Mouse (Mus musculus): ENCODE results near the gene Qser1.
A peak's percentile ranks its signal among the peaks of the same experiment; 100 is the strongest.
"Not testable (repeated sequence)": the region's sequence is repeated elsewhere in the genome, so short reads cannot be mapped to it uniquely, and the experiment has no call there.

Gene Qser1

DNA sequence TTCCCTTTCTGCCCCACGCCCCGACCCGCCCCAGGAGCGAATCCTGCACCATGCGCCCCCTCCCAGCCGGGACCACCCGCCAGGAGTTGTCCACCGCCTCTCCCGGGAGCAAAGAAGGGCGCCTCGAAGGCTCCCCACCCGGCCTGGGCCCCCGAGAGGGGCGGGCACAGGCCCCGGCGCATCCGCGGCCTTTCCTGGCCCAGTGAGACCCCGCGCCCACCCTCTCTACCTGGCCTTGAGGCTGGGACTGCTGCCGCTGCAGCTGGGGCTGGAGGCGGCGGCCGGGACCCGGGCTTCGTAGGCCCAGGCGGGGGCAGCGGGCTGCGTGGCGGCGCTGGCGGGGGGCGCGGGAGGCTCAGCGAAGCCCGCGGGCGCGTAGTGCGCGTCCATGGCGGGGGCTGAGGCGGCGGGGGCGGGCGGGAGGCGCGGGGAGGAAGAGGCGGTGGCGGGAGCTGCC is at the start of gene Qser1:
TSS of gene Qser1 (minus strand) at position 390 of the 457 bp plus-strand sequence.
- DNase-seq (ENCODE audit: low spot score): no peak

DNA sequence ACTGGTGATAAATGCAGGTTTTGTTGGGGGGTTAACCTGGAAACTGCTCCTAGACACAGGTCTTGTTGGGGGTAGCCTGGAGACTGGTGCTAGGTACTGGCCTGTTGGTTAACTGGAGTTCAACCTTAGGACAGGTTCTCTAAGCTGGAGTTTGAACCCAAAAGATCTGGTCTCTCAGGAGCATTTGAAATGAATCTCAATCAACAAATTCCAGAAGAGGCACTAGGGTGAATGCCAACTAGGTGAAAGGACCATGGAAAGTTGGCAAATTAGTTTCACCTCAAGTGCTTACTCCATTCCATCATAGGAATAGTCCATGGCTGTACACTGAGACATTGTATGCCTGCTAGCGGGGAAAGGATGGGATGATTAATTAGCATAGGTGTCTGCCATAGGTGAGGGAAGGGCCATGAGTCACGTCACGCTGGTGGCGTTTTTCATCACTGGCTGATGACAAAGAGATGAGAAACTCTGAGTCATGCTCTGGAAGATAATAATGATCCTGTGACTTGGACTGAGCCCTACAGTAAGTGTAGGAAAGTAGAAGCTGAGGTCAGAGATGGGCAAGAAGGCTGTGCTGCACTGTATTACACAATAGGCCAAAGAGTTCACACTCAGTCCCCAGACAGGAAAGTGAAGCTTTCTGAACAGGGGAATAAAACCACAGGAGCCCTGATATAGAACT is 47.8 kb upstream of the Qser1 start:
- DNase-seq (ENCODE audit: low spot score): no peak

DNA sequence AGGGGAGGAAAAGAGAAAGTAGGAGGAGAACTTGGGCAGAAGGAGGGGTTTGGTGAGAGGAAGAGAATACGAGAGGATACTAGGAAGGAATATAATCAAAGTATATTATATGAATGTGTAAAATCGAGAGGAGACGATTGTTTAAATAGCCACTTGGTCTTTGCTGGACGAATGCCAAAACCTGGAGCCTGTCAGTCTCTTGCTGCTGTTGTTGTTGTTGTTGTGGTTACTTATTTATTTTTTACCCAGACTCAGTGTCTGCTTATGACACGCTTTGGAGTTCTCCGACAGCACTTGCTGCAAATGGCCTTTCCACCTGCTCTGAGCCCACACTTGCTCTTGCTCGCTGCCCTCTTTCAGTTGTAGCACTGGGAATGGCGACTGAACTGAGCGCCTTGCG is 43.9 kb upstream of the Qser1 start:
- no peak for DNase-seq (ENCODE audit: low spot score)

DNA sequence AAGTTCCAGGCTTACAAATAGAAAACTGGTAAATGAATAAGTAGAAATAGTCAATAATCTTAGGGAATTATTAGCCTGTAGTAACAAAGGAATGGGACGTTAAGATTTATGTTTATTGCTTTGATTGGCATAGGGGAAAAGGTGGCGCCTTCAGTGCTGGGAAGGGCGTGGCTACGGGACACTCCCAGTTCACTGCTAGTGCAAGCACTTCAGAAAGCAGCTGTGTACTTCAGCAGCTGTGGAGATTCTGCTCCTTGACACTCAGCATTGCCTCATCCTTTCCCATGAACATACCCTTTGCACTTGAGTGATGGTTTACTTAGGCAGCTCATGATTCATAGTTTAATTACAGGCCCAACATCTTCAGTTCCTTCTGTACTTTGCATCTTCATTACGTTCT is 42.5 kb upstream of the Qser1 start:
- no peak for DNase-seq (ENCODE audit: low spot score)

DNA sequence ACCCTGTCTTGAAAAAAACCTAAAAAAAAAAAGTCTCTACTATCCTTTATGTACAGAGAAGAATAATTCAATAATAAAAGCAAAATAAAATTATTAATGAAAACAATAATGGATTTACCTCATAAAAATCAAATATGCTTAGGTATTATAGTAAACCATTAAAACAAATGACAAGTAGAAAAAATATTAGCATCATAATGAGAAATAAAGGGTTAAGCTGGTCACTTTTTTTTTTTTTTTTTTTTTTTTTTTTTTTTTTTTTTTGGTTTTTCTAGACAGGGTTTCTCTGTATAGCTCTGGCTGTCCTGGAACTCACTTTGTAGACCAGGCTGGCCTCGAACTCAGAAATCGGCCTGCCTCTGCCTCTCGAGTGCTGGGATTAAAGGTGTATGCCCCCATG is 41.5 kb upstream of the Qser1 start:
- DNase-seq (ENCODE audit: low spot score): not testable (repeated sequence)

DNA sequence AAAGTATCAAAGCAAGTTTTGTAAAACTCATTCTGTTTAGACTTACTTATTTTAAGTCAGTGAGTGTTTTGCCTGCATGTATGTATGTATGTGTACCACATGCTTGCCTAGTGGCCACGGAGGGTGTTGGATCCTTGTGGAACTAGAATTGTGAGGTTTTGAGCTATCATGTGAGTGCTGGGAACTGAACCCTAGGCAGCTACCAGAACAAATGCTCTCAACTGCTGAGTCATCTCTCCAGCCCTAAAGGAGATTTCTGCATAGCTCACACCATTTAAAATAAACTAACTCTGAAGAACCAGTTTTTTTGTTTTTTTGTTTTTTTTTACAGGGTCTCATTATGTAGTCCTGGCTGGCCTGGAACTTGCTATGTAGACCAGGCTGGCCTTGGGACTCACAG is 39.7 kb upstream of the Qser1 start:
- no peak for DNase-seq (ENCODE audit: low spot score)

DNA sequence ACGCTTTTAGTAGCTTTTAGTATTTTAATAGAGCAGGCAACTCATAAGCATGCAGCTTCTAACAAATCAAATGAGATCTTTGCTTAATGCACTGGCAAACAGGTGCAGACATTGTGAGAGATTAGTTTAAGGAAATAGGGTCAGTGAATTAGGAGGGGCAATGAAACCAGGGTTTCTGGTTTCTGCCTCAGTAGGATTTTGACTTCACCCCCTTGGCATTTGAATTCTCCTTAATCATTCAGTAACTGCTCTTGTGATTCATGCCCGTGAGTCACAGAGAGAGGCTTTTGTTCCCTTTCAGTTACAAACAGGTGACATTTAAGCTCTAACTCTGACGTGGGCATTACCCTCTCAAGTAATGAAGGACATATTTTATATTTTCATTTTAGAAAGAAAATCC is 39.2 kb upstream of the Qser1 start:
- DNase-seq (ENCODE audit: low spot score): no peak

DNA sequence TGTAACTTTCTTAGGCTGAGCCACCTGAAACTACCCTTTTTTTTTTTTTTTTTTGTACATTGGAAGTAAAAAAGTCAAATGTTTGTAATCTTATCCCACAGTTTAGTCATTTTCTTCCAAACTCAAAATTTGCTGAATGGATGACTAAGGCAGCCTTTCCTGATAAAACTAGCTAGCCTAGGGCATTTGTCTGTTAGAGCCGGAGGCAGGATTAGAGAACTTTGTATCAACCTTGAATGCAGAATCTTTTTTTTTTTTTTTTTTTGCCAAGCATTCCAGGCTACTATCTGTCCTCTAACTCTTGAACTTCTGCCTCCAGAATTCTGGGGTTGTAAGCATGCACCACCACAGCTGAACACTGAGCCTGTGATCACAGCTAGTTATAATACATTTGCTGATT is 38.3 kb upstream of the Qser1 start:
- no peak for DNase-seq (ENCODE audit: low spot score)

DNA sequence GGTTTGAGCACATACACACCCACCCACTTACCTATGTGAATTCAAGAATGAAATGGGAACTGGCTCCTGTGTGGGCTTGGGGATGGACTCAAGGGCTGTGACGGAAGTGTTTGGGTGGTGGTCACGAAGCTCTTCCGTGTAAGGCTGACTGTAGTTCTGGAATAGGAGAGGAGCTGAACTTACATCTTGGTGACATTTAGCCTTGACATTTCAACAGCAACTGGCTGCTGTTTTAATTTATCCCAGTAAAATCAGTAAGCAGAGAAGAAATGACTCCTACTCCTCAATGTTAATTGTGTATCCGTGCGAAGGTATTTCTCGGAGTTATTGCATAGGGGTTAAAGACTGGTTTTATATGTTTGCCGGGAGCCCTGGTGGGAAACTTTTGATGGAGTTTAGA is 36.0 kb upstream of the Qser1 start:
- DNase-seq (ENCODE audit: low spot score): no peak

DNA sequence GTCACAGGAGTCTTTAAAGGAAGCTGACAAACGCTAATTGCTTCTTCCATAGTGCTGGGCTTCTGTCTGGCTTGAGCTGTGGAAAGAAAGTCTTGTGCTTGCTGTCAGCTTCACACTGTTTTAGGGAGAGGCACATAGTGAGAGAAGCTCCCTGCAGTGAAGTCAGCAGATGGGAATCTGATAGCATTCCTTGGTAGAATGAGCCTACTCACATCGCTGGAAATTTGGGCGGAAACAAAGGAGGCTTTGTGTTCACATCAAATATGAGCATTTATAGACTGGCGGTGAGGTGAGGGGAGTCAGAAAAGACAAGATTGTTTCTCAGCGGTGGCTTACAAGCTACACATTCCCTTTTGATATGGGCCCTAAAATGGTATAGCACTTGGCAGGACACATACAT is 35.1 kb upstream of the Qser1 start:
- no peak for DNase-seq (ENCODE audit: low spot score)

DNA sequence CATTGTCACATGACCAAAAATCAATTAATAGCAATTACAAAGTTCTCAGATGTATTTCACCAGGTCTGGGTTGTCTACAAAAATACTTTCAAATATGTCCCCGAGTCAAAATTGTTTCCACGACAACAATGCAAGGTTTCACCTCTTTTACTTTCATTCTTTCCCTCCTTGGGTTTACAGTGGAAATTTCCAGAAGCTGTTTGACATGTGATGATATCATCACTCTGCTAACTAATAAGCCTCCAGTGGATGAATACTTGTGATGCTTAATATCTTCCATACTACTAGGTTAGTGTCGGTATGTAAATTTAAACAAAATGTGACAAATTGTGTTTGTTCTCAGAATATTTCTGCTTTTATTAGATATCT is 33.4 kb upstream of the Qser1 start:
- no peak for DNase-seq (ENCODE audit: low spot score)

DNA sequence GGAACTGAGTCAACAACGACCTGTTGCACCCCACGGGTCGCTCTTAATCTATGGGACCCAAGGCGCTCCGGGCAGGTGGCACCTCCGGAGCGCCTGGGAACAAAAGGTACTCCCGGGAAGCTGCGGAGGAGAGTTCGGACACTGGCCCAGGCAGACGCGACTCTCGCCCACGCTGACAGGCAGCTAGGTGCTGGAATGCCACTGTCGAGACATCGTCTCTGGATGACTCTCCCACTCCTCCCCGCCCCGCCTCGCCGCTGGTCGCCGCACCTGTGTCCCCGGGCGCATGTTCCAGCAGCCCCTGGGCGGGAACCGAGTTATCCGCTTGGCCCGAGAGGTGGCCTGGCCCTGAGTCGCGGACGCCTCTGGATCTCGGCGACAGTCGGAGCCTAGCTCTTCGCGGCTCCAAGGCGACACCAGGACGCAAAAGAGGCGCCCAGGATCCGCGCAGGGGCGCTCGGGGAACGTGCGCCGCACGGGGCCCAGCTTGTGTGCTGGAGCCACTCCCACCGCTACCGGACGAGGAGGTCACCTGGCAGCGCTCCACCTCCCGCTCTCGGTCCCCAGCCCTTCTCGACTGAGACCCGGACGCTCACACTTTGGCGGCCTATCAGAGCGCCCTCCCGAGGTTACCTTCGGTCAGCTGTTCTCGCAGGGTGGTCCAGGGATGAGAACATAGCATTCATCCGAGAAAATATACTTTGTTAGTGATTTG is 32.9 kb upstream of the Qser1 start, which contains the start of gene Prrg4:
TSS of gene Prrg4 (minus strand) at position 601 of the 715 bp plus-strand sequence.
- DNase-seq (ENCODE audit: low spot score): peak; percentile 20

DNA sequence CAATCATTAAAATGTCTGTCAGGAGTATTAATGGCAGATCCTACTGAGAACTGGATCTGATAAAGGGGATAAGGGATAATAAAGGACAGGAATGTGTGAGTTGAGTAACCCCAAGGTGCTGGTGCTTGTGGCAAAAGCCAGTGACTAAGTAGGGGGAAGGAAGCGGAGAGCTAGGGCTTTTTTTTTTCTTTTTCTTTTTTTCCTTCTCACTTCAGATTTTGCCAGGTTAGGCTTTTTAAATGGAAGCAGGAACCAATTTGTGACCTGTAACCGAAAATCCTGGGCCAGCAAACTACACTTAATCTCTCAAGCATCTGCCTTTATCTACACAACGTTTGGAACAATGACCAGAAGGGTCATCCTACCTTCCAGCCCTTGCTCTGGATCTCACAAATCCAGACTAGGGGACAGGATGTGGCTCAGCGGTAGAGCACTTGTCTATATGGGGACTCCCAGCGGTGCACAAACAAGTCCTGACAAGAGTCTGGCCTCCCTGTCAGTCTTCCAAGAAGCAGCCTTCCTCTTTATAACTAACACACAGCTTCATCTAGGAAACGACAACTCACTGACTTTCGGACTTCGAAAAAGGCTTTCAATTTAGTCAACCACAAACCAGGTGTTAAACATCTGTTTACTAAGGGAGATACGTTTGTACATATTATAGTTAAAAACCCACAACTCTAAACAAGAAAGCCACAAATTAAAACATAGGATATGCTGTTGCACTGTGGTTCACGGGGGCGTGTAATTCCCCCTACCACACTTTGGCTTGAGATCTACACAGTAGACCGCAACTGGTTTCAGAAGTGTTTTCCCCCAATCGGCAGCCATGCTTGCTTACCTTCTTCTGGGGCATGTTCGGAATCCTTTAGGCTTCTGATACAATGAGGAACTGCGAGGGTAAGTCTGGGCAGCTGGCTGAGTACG is 31.9 kb upstream of the Qser1 start:
- no peak for DNase-seq (ENCODE audit: low spot score)

DNA sequence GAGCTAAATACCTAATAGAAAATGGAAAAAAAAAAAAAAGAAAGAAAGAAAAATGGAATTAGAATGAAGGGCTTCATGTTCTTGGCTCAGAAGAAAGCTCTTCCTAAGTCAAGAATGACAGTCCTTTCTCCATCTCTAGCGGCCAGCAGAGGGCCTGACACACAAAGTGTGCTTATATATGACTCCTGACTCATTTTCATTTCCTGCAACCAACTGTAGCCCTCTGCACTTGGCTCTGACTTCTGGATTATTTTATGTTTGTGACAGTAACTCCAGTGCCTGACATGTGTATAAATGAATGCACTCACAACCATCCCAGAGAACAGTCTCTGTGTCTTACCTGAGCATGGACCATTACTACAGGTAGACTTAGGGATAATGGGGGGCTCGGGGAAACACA is 31.1 kb upstream of the Qser1 start:
- no peak for DNase-seq (ENCODE audit: low spot score)

DNA sequence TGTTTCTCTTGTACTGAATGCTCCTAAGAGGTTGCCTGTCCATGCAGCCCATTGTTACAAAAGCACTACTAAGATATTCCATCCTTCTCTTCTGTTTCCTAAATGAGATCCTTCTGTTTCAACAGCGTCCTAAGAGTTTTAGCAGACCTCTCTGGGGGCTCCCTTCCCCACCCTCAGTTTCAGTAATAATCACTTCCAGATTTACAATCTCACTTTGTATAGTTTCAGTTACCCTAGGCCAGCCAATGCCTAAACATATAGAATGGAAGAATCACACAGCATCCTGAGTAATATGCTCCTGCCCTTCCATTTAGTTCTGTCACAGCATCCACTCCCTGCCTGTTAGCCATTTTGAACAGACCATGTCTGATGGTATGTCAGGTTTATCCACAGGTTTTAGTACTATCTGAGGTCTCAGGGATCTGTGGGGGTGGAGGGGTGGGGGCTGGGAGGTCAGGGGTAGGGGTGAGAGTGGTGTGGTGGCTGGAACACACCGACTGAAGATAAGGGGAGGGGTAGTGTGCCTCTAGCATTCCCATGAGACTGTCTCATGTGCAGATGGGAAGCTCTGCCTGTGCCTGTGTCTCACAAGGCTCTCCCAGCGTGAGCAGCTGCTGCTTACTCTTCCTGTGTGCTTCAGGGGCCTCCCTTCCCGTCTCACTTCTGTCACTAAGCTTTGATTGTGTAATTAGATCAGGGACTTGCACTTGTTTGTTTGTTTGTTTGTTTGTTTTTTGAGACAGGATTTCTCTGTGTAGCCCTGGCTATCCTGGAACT is 30.3 kb upstream of the Qser1 start:
- no peak for DNase-seq (ENCODE audit: low spot score)

DNA sequence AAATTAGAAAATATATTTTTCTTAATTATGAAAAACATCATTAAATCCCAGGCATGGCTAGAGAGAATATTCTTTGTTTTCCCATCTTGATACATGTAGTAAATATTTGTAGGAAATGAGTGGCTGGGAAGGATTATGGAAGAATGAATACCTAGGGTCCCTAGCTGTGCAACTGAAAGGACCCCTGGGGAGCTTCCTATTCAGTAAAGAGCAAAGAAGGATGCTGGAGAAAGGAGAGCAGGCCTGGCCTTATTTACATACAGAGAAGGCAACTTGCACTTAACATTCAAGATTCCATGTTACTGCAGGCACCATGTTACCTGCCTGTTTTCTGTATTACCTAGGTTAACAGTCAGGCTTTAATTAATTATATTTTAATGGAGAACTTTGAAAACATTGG is 26.0 kb upstream of the Qser1 start:
- DNase-seq (ENCODE audit: low spot score): no peak

DNA sequence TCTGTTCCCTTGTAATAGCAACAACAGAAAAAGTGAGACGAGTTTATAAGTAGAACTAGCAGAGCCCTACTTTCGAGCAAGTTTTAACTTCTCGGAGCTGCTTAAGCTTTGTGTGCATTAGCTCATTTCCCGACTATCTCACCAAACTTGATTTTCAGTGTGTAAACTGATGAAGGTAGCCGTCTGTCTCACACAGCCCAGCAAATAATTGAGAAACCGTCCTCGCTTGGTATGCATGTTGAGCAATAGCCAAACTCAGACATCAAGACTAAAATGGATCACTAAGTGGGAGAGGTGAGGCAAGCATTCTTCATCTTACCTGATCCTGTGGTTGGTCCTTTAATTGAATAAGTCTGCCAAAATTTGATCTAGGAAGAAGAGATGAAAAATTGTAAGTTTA is 25.2 kb upstream of the Qser1 start:
- no peak for DNase-seq (ENCODE audit: low spot score)

DNA sequence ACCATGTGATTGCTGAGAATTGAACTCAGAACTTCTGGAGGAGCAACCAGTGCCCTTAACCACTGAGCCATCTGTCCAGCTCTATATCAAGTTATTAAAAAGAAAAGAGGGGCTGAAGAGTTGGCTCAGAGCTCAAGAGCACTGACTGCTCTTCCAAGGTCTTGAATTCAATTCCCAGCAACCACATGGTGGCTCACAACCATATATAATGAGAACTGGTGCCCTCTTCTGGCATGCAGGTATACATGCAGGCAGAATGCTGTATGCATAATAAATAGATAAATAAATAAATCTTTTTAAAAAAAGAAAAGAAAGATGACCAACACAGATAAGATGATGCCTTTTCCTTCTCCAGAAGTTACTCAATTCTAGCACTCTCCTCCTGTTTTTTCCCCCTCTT is 24.4 kb upstream of the Qser1 start:
- DNase-seq (ENCODE audit: low spot score): no peak

DNA sequence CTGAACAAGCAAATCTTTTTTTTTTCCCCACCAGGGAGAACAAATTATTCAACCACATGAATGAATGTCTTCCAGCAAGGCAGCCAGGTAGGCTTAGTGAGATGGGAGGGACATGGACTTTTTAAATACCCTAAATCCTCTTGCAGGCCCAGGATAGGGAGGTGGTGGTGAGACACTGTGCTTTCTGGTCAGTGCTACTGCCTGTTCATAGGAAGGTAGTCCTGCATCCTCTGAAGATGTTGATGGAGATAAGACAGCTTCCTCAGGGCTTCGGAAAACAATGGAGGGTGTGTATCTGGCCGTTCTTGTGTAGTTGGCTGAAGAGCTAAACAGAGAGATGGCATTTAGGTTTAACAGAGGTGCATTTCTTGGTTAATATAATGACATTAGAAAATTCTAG is 15.9 kb upstream of the Qser1 start:
- DNase-seq (ENCODE audit: low spot score): no peak

DNA sequence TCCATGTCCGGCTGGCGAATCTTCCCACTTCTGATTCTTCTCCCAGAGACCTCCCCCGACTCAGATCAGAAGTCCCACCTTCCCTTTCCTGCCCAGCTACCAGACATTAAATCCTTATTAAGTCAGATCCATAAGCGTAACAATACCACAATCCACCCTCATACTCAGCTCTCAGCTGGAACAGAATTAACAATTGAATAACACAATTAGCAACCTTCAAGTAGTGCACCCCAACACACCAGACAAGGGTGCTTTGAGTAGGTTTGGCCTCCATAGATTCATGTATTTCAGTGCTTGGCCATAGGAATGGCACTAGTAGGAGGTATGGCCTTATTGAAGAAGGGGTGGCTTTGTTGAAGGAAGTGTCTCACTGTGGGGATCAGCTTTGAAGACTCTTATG is 9.6 kb upstream of the Qser1 start:
- no peak for DNase-seq (ENCODE audit: low spot score)

DNA sequence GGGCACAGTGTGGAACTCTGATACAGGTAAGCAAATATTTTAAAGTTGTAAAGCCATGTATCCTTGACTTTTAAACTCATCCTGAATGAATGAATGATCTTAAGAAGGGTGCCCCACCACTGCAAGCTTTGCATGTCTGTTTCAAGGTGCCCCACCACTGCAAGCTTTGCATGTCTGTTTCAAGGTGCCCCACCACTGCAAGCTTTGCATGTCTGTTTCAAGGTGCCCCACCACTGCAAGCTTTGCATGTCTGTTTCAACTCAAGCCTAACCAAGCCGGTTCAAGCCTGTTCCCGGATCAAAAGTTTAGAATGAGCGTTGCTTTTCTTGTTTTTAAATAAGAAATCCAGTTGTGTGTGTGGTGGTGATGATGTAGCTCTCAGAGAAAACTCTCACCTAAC is 2.2 kb upstream of the Qser1 start:
- DNase-seq (ENCODE audit: low spot score): not testable (repeated sequence)
